Mouse (Mus musculus): ENCODE data around the gene Cda.
"Not testable (repeated sequence)": the region's sequence is repeated elsewhere in the genome, so short reads cannot be mapped to it uniquely, and the experiment has no call there.

GRCm38 (mm10) chr4:138327155-138327554, 40.6 kb downstream of the Cda start:
- not testable (repeated sequence) for TF ChIP-seq POLR2A (IDR thresholded peaks at IDR 0.05; ENCODE audit: borderline replicate concordance, control insufficient read depth, low read depth, low read length); CTCF (IDR thresholded peaks at IDR 0.05; ENCODE audit: control insufficient read depth, insufficient read depth, low read length)
